Mouse (Mus musculus) retina, postnatal 7 days (tissue): ENCODE data around the gene Podxl2.

Experiments
- DNase-seq: peaks from one replicate; pipeline ENCODE4 v3.0.0-alpha.2; 2012; ENCODE audit warnings: low read depth, low spot score

Gene Podxl2

DNA sequence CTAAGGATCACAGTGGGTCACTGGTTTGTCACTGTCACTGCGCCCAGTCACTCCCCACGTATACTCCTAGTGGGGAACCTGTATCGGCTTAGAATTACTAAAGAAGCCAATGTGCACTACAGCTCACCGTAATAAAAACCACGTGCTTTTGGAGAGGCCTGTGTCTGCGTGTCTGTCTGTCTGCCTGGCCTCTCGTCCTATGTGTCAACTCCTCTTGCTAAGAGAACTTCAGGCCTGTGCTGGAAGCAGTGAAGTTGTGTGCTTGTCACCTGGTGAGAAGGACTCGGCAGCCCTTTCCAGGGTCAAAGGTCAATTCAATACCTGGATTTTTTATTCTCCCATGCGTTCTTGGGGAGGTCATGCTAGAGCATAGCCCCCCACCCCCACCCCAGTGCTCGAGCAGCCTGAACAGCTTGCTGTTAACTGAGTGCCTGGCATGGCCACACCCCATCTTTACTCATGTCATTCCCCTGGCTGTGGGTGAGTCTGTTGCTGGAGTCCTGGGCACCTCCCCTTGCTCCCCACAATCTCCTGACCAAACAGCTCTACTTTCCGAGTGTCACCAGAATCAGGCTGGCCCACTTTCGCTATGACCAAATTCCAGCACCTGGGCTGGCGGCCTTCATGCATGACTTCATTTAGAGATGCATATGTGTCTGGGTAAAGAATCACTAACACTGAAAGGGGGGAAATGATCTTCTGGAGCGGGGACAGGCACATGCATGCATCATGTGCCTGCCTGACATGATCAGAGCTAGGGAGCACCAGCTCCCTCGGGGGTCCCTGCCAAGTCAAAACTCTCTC is 46.4 kb downstream of the Podxl2 start:
- no peak for DNase-seq

DNA sequence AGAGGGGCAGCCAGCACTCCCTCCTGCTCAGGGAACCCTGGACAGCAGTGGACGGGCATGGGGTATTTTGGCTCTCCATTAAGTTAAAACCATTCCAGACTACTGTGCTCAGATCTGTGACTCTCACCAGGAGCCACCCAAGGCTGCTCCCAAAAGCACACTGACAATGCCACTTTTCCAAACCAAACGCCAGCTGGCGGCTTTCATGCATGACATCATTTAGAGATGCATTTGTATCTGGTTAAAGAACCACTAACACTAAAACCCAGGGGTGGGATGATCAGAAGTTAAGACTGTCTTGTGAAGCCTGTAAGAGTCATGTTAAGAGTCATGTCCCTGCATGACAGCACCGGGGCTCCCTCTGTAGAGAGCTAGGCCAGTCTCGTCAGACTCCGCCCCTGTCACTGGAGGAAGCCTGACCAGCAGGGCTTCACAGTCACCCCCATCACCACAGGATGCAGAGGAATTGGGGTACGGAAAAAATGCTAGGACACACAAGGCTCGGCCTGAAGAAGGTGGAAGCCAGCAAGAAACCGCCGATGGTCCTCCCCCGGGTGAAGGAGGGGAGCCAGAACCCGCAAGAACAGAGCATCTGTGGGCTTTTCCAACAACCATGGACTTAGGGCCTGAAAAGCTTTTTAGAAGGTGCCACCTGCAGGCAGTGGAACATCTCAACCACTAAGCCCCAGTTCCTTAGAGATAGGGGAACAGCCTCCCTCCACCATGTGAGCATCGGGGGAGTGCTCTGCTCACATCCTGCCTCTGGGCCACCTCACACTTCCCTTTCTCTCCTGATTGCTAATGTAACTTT is 47.2 kb downstream of the Podxl2 start:
- no peak for DNase-seq

DNA sequence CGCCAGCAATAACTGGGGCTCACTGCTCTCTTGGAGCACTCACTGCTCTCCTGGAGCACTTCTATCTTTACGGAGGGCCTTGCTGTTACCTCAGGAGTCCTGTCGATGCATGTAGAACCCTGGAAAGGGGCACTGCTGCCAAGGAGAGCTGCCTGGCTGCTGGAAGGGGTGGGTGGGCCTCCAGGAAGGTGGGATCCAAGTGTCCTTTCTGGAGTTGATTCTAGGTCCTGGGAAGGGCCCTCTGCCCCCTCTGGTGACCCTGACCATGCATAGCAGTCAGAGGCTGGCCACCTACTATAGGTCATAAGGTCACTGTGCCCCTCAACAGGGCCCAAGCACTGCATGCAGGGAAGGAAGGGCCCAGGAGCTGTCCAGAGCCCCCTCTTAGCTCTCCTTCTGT is 47.9 kb downstream of the Podxl2 start:
- DNase-seq: no peak

DNA sequence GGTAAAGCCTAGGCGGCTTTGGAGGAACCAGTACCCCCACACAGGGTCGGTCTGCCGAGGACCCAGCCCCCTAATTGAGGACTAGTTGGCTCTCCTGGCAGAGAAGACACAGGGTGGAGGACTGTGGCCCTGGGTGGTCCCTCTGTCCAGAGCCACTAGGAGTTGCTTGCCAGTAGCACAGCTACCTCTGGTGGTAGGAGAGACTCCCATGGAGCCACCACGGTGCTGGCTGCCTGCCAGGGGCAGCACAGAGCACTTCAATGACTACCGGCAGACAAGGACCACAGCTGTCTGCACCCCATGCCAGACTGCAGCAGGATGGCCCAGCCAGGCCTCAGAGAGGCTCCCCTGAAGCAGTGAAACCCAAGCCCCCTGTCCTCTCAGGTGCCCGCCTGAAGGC is 48.3 kb downstream of the Podxl2 start:
- peak; percentile 46 for DNase-seq

DNA sequence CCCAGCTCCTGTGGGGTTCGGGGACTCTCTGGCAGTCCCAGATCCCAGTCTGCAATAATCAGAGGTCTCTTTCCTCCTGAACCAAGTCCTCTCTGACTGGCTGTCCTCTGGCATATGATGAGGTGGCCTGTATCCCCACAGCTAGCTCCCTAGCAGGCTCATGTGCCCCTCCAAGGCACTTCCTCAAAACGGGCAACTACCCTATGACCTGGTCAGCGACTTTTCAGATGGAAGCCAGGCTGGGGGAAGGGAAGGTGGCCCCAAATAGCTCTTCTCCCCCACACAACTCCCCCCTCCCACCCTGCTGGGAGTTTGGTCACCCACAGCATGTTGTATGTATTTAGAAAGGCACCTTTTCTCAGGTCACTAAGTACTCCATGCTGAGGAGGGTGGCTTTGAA is 48.8 kb downstream of the Podxl2 start:
- DNase-seq: no peak

DNA sequence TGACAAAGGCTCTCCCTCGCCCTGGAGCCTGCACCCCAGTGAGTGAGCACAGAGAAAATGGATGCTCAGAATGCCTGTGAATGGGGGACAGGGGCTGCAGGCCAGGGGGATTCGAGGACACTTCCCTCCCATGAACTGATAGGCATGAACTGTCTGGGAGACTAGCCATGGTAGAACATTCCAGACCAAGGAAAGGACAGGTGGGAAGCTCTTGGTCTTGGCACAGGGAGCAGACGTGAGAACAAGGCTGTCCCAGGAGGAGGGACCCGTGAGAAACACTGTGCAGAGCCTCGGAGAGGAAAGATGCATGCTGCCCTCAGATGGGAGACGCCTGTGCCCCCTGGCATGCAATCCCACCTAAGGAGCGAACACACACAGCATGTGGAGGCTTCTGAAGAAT is 50.7 kb downstream of the Podxl2 start:
- DNase-seq: no peak

DNA sequence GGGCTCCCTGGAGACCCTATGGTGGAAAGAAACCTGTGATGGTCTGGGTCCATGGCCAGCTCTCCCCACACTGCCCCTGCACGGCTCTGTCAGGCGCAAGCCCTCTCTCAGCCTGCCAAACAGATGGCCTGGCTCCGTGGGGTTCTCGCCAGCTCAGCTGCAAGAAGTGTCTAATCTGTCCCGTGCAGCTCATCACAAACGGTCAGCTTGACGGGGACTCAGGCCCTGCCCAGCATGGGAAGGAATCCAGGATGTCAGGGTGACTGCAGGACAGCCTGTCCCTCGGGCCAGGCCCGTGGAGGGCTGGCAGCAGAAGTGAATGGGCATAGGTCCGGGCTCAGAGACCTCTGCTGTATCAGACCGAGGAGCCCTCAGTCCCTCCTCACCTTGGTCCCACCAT is 52.9 kb downstream of the Podxl2 start:
- DNase-seq: no peak

DNA sequence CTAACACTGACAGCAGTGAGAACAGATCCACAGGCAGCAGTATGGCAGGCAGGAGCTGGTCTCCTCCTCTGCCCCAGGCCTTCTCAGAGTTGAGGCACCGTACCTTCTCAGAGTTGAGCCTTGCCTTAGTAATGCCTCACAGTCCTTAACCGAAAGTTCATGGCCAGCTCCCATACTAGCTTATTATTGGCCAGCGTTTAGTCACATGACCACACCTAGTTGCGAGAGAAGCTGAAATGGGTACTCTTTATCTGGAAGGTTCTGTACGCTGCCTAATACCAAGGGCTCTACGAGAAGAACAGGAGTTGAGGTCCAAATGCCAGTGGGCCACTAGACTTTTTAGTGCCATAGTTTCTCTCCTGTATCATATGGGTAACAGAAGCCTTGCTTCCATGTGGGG is 53.5 kb downstream of the Podxl2 start:
- DNase-seq: no peak

DNA sequence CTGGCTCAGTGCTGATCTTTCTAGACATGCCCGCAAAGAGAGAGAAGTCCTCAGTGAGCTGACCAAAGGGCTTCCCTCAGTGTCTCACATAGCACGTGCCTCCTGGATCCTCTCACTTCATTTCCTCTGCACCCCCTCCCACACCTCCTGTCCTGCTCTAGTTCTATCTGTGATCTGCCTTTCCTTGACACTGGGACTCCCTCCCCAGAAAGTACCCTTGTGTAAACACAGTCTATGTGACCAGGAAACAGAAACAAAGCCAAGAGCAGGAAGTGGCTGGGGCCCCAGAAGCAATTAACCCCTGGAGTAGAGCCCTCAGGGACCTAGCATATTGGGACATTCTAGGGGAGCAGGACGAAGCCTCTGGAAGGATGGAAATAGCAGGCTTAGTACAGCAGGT is 54.0 kb downstream of the Podxl2 start:
- DNase-seq: no peak

DNA sequence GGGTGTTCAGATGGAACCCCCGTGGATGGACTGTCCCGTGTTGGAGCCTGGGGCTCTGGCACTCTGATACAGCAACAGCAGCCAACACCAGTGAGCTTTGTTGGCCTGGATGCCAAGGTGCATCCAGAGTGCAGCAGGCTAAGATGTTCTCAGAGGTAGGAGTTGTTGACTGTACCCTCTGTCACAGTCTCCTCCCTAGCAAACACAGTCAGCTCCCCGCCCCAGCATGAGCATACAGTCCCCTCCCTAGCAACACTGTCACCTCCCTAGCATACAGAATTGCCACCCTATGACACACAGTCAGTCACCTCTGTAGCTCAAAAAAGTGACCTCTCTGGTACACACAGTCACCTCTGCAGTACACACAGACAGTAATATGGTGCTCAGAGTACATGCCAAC is 57.9 kb downstream of the Podxl2 start:
- DNase-seq: no peak

DNA sequence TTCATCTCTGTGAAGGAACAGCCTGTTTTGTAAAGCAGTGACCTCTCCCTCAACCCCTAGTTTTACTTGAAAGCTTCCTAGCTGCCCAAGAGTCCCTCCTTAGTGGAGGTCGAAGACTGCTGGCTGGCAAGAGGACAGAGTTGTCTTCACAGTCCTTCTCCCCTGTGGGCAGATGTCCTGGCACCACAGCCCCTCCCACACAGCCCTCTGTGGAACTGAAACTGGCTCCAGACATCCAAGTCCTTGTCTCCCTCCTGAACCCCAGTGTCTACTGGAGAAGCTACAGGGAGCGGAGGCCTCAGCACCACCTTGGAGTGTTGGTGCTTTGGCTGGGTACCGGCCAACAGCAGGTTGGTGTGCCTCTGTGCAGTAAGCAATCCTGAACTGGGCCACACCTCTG is 59.4 kb downstream of the Podxl2 start:
- DNase-seq: no peak

DNA sequence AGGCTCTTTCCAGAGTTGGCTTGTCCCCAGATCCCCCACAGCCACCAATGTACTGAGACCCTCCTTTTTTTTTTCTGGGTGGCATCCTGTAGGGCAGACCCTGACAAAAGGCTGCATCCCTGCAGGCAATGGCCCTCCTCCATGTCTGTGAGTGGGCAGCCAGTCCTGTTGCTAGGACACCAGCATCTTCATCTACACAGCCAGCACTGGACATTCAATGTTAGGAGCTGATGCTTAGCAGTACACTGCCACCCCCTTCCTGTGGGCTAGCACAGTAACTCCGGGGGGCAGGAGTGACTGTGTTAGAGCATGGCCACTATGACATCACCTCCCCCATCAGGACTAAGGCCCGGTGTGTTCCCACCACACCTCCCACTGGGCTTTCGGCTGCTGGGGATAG is 59.8 kb downstream of the Podxl2 start:
- no peak for DNase-seq

DNA sequence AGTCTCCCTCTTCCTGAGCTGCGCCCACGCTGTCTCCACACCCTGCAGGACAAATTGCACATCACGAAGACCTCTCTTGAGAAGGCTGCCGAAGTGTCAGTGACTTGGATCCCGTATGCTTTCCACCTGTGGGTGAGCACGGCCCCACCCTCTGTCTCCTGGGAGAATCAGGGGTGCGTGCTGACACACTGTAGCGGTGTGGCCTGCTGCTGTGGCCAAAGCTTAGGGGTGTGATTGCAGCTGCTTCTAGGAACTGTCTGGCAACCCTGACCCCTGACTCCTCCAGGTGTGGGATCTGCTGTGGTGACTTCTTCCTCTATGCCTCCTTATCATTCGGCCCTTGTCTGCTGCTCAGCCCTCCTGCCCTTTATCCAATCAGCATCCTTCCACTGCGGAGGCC is 61.0 kb downstream of the Podxl2 start:
- DNase-seq: no peak

DNA sequence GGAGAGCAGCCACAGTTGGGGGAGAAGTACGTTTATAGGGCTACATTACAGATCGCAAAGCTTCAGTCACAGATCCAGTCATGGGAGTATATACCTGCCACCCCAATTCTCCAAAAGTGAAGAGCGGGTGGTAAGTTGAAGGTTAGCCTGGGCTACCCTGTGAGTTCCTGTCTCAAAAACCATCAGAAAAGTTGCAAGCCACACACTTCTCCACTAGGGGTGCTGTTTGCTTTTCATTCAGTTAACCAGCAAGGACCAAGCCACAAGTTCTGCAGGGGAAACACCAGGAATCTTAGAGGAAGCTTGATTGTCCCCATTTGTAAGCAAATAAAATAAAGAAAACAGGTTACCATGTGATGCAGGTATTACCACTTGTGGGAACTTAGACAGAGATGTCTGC is 62.0 kb downstream of the Podxl2 start:
- DNase-seq: peak; percentile 43

DNA sequence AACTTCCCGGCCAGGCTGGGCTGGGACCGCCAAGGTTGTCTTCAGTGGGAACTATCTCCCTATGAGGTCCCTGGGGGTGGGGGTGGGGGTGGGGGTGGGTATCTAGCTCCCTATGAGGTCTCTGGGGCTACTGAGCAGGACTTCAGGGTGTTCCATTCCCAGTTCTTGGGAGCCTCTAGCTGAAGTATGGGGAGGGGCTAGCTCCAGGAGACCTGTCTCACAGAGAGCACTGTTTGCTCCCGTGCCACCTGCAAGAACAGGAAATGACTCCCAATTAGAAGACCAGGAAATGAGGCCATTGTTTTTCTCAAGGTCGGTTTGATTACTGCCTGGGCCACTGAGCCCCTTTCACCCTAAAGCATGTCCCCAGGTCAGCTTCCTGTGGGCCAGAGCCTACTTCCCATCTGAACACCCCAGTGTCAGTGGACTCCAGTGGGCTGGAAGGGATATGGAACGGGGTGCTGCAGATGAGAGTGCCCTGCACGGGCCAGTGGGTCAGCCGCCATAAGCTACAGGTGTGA is 62.9 kb downstream of the Podxl2 start:
- DNase-seq: no peak

DNA sequence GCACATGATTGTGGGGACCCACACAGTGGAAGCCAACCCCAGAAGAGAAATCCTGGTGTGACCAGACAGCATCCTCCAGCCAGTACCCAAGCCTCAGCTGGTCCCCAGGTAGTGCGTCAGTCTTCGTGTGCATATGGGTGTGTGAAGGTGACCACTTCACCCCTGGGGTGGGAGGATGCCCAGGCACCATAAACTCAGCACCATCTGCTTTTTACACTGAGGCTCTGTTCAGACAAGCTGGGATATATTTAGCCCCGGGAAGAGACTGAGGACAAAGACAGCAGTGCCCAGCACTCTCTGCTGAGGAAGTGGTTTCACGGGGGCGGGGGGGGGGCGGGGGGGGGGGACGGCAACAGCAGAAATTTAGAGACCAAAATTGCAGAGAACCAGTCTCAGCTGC is 63.4 kb downstream of the Podxl2 start:
- DNase-seq: no peak

DNA sequence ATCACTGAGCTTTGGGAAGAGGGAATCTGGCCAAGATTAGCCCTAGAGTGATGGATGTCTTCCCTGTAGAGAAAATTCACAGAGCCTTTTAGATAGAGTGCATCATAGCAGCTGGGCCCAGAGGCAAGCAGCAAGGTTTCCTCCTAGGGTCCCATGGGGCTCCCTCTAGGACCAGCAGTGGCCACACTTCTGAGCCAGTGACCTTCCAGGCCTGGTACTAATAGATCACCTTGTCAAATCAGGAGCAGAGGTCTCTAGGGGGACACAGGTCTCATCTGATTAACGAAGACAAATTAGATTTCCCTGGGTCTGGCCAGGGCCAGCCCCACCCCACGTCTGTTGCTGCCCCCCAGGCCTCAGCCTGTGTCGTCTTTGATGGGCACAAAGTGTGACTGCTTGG is 64.6 kb downstream of the Podxl2 start:
- no peak for DNase-seq

DNA sequence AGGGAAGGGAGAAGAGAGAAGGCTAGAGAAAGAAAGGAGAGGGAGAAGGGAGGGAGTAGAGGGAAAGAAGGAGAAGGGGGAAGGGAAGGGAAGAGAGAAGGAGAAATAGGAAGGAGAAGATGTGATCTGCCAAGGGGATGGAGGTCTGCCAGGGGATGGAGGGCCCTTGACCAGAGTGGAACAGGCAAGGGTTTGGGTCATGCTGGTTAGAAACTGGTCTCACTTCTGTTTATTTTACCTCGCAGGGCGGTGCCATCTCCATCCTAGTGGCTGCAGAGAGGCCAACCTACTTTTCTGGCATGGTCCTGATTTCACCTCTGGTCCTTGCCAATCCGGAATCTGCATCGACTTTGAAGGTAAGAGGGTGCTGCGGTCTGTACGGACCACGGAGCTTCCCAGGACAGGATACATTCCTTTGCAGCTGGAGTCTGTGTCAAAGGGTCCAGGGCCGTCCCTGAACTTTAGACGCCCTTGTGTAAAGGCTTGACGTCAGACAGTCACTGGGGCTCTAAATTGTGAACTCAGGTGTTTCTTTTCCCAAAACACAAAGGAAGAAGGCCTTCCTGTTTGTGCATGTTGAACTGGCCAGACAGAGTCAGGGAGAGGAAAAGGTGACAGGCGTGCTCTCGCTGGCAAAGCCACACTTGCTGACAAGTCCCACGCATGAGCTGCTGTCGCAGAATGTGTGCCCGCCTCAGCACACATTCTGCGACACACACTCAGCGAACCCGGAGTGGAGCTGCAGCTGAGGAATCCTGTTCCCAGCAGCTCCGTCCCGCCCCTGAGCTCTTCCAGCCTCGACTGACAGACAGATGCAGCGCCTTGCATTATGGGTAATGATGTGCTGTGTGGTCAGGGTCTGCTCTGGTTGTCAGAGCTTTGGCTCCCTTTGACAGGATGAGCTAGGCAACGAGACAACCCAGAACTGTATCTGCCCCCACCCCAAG is 65.5 kb downstream of the Podxl2 start:
- DNase-seq: no peak

DNA sequence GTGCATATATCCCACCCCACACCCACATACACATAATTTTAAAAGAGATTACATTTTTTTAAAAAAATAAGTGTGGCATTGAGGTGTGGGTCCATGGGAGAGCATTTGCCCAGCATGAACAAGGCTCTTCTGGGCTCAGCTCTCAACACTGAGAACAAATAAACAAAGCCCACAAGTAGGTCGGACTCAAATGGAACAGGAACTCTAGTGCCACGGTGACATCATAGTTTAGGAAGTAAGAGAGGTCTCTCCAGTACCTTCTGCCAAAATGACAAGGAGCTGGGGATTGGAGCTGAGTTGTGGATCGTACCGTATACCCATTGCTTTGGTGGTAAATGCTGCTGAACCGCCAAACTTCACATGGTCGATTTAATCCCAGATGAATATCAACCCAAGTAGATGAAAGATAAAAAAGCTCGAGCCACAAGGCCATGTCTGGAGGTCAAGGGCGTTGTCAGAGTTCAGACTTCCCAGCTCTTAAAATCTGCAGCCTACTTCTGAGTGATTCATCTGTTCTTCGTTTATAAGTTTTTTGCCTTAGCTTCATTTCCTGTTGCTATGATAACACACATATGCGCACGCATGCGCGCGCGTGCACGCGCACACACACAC is 69.8 kb downstream of the Podxl2 start:
- no peak for DNase-seq

DNA sequence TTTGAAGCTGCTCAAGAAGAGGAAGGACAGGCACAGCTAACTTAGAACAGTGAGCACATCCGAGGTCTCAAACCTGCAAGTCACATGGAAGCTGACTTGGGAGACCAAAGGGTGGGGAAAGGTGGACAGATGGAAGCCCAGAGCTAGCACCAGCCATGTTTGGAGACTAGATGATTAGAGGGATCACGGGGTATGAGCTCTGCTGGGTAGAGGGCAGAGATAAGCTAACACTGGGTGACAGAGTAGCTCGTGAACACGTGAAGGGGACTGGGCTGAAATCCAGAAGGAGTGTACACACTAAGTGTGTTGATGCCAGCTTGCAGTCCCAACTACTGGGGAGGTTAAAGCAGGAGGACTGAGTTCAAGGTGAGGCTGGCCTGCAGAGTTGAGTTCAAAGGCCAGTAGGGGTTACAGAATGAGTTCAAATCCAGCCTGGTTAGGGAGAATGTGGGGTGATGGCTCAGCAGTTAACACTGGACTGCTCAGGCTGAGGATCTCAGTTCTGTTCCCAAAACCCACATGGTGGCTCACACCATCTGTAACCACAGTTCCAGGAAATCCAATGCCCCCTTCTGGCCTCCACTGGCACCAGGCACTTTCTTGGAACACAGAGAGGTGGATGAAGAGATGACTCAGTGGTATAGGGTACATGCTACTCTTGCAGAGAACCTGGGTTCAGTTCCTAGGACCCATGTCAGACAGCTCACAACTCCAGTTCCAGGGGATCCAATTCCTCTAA is 70.7 kb downstream of the Podxl2 start:
- DNase-seq: no peak

DNA sequence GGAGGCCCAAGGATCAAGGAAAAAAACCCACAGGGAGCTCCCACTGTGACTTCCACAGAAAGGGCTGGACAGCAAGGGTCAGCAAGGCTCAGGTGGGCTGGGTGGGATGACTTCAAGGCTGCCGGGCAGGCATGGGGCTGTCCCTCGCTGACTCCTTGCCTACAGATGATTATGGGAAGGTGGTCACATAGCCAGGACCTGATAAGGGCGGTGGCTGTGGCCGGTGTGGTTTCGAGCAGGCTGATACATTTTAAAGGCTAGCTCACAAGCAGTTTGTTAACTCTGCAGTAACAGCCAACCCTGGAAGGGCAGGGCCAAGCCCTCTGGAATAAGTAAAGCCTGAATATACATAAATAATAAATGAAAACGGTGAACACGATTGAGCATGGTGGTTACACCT is 71.8 kb downstream of the Podxl2 start:
- no peak for DNase-seq
